Comparison of ENCODE assay signal across 8 mouse cellular contexts in genomic region chr8:84655336-84656190, GRCm38 (mm10). TPM values are rescaled to one million over a fixed set of nuclear protein-coding genes. Genes with fewer than 3 reads are reported as not detected.
DNase-seq lines count a peak whose midpoint lies in the region; ATAC-seq and TF ChIP-seq lines count a peak whose summit lies in the region.

No protein-coding gene starts in this region.

- H3K79me2 ChIP-seq in liver, adult 2 months (ENCODE audit: control insufficient read depth, insufficient read depth, low read length) = no peaks in the 10 kb centered on the region

- DNase-seq in heart, postnatal 0 days (ENCODE audit: low spot score) = peak; percentile 66
- no peak for DNase-seq in liver, adult 2 months (ENCODE audit: extremely low read depth, low read depth, low spot score)
- DNase-seq in layer of hippocampus, adult 9-11 months = no peak
- no peak for DNase-seq in layer of hippocampus, postnatal 14 days (ENCODE audit: low spot score in 2 of 2)
- no peak for DNase-seq in frontal cortex, adult 2 months (ENCODE audit: extremely low spot score in 1 of 2, low spot score in 1 of 2)

- no peaks in the 10 kb centered on the region for H3K9me3 ChIP-seq in ES-Bruce4 (replicated peaks; ENCODE audit: control insufficient read depth, insufficient read depth, low read length, poor library complexity, severe bottlenecking)
- H3K9me3 ChIP-seq in heart, postnatal 0 days (replicated peaks; ENCODE audit: control insufficient read depth, low read length) = no peaks in the 10 kb centered on the region
- H3K9me3 ChIP-seq in neural tube, embryonic 15.5 days (replicated peaks) = no peaks in the 10 kb centered on the region

- H3K4me3 ChIP-seq in ES-Bruce4 (ENCODE audit: low read depth, low read length) = peak overlapping the region; percentile 90
- peak overlapping the region; percentile 59 for H3K4me3 ChIP-seq in brown adipose tissue, adult 24 weeks (ENCODE audit: insufficient read depth, low read depth, low read length)
- H3K4me3 ChIP-seq in heart, postnatal 0 days (ENCODE audit: low read depth, low read length) = peak overlapping the region; percentile 40
- H3K4me3 ChIP-seq in liver, adult 2 months (ENCODE audit: insufficient read depth, low read depth, low read length) = peak overlapping the region; percentile 57
- peak overlapping the region; percentile 29 for H3K4me3 ChIP-seq in neural tube, embryonic 15.5 days (replicated peaks)

- peak; percentile 65 for ATAC-seq in heart, postnatal 0 days (ENCODE audit: insufficient read depth, low read depth)
- ATAC-seq in neural tube, embryonic 15.5 days (ENCODE audit: low FRiP score) = peak; percentile 58; the same call in 1 of the 2 replicates

- peak overlapping the region; percentile 98 for H3K9ac ChIP-seq in ES-Bruce4 (ENCODE audit: low read depth, poor library complexity, severe bottlenecking)
- H3K9ac ChIP-seq in heart, postnatal 0 days (replicated peaks; ENCODE audit: low read depth, low read length) = peak overlapping the region; percentile 49
- peak overlapping the region; percentile 62; the same call in 1 of the 2 replicates for H3K9ac ChIP-seq in liver, adult 2 months (ENCODE audit: low read depth, low read length)
- H3K9ac ChIP-seq in neural tube, embryonic 15.5 days (replicated peaks) = peak overlapping the region; percentile 39; the same call in 1 of the 2 replicates

- peaks cover 17% of the 10 kb centered on the region for H3K36me3 ChIP-seq in ES-Bruce4 (ENCODE audit: control insufficient read depth, insufficient read depth, low read length, poor library complexity, severe bottlenecking)
- H3K36me3 ChIP-seq in heart, postnatal 0 days (replicated peaks; ENCODE audit: control insufficient read depth, insufficient read depth, low read length) = no peaks in the 10 kb centered on the region
- H3K36me3 ChIP-seq in liver, adult 2 months (ENCODE audit: control insufficient read depth, insufficient read depth, low read length) = no peaks in the 10 kb centered on the region
- H3K36me3 ChIP-seq in neural tube, embryonic 15.5 days = no peaks in the 10 kb centered on the region

- H3K27me3 ChIP-seq in ES-Bruce4 (ENCODE audit: control insufficient read depth, insufficient read depth, low read length, poor library complexity, severe bottlenecking) = no peaks in the 10 kb centered on the region
- no peaks in the 10 kb centered on the region for H3K27me3 ChIP-seq in heart, postnatal 0 days (ENCODE audit: control insufficient read depth, insufficient read depth, low read length)
- no peaks in the 10 kb centered on the region for H3K27me3 ChIP-seq in liver, adult 2 months (ENCODE audit: control insufficient read depth, insufficient read depth, low read length)
- H3K27me3 ChIP-seq in neural tube, embryonic 15.5 days (replicated peaks) = 0 out of 2 replicates have a peak, but pooled peaks cover 3% of the 10 kb centered on the region

- no peak for TF ChIP-seq POLR2A in ES-Bruce4 (IDR thresholded peaks at IDR 0.05; ENCODE audit: insufficient read depth, low read length)
- TF ChIP-seq POLR2A in liver, adult 2 months (IDR thresholded peaks at IDR 0.05; ENCODE audit: extremely low read depth, insufficient read depth, low read length) = no peak

- peak overlapping the region; percentile 59 for H3K4me2 ChIP-seq in heart, postnatal 0 days (ENCODE audit: low read depth, low read length)
- peak overlapping the region; percentile 52 for H3K4me2 ChIP-seq in neural tube, embryonic 15.5 days

- TF ChIP-seq CTCF in ES-Bruce4 (IDR thresholded peaks at IDR 0.05; ENCODE audit: low read depth, low read length) = no peak
- no peak for TF ChIP-seq CTCF in heart, postnatal 0 days (IDR thresholded peaks at IDR 0.05; ENCODE audit: low read depth)
- TF ChIP-seq CTCF in liver, adult 2 months (IDR thresholded peaks at IDR 0.05; ENCODE audit: low read depth, low read length) = no peak

- WGBS in heart, postnatal 0 days = 19% methylated on average over 14 of the region's 15 CpGs
- WGBS in liver, adult 2 months = 59% methylated on average over 15 of the region's 15 CpGs
- 2% methylated on average over 15 of the region's 15 CpGs for WGBS in neural tube, embryonic 15.5 days

- peak overlapping the region; percentile 98 for H3K27ac ChIP-seq in ES-Bruce4 (ENCODE audit: insufficient read depth, low read length)
- peak overlapping the region; percentile 88 for H3K27ac ChIP-seq in brown adipose tissue, adult 24 weeks (replicated peaks; ENCODE audit: low read depth, low read length)
- peak overlapping the region; percentile 87 for H3K27ac ChIP-seq in heart, postnatal 0 days (ENCODE audit: low read depth)
- H3K27ac ChIP-seq in liver, adult 2 months (replicated peaks; ENCODE audit: insufficient read depth, low read depth, low read length) = peak overlapping the region; percentile 59; the same call in 1 of the 2 replicates
- H3K27ac ChIP-seq in neural tube, embryonic 15.5 days (replicated peaks) = peak overlapping the region; percentile 76

- H3K4me1 ChIP-seq in ES-Bruce4 (ENCODE audit: control insufficient read depth, insufficient read depth, low read length) = peaks cover 3% of the 10 kb centered on the region
- H3K4me1 ChIP-seq in brown adipose tissue, adult 24 weeks (ENCODE audit: control insufficient read depth, insufficient read depth, insufficient read length, low read length) = peaks cover 3% of the 10 kb centered on the region; the same call in 1 of the 2 replicates
- H3K4me1 ChIP-seq in heart, postnatal 0 days (ENCODE audit: control insufficient read depth, insufficient read depth) = peaks cover 13% of the 10 kb centered on the region; the same call in 1 of the 2 replicates
- H3K4me1 ChIP-seq in liver, adult 2 months (ENCODE audit: control insufficient read depth, insufficient read depth, low read length) = peaks cover 12% of the 10 kb centered on the region
- H3K4me1 ChIP-seq in neural tube, embryonic 15.5 days = peaks cover 38% of the 10 kb centered on the region

- peak; percentile 84 for TF ChIP-seq EP300 in ES-Bruce4 (IDR thresholded peaks at IDR 0.05; ENCODE audit: insufficient read depth, low read depth, low read length)
- TF ChIP-seq EP300 in heart, postnatal 0 days (IDR thresholded peaks at IDR 0.05; ENCODE audit: low read depth) = no peak; the same call in 1 of the 2 replicates

RNA-seq across cellular contexts. Expression of gene Ier2, which starts 7.1 kb away (rescaled TPM):
- 42.8 and 44.8 TPM in 2 replicates for polyA plus RNA-seq in ES-Bruce4 (2011; ENCODE audit: insufficient read depth, insufficient read length, low read depth, missing spikeins)
- 17.2 and 62.3 TPM in 2 replicates for polyA plus RNA-seq in brown adipose tissue, adult 24 weeks (2012; ENCODE audit: insufficient read depth, insufficient read length, missing spikeins)
- total RNA-seq in heart, postnatal 0 days (2014; rRNA removed; ENCODE audit: low replicate concordance) = 17.0 and 23.2 TPM in 2 replicates
- polyA plus RNA-seq in heart, postnatal 0 days (2015; fragmentation: Nextera tagmentation; extraction: Ambion mirVana) = 33.3 and 38.3 TPM in 2 replicates
- 13.1 and 15.6 TPM in 2 replicates for total RNA-seq in liver, adult 2 months (2014; rRNA removed)
- polyA plus RNA-seq in liver, adult 2 months (2012; rRNA removed) = 12.0 and 12.6 TPM in 2 replicates
- 20.3 and 33.1 TPM in 2 replicates for polyA plus RNA-seq in neural tube, embryonic 15.5 days (2015; fragmentation: Nextera tagmentation; extraction: Ambion mirVana)
- 10 to 100 TPM in 1 of 2 experiments, 1 to 10 TPM in 1; 9.5 to 12.5 TPM for total RNA-seq in layer of hippocampus, postnatal 14 days (2021)
- polyA plus RNA-seq in frontal cortex, adult 2 months (2012; rRNA removed) = 11.1 and 21.5 TPM in 2 replicates

RNA-seq across cellular contexts. Expression of gene Trmt1, which starts 30.5 kb away (rescaled TPM):
- 77.6 and 79.8 TPM in 2 replicates for polyA plus RNA-seq in ES-Bruce4 (2011; ENCODE audit: insufficient read depth, insufficient read length, low read depth, missing spikeins)
- polyA plus RNA-seq in brown adipose tissue, adult 24 weeks (2012; ENCODE audit: insufficient read depth, insufficient read length, missing spikeins) = 25.1 and 33.4 TPM in 2 replicates
- 98.3 and 116 TPM in 2 replicates for total RNA-seq in heart, postnatal 0 days (2014; rRNA removed; ENCODE audit: low replicate concordance)
- polyA plus RNA-seq in heart, postnatal 0 days (2015; fragmentation: Nextera tagmentation; extraction: Ambion mirVana) = 28.4 and 29.5 TPM in 2 replicates
- 20.7 and 27.3 TPM in 2 replicates for total RNA-seq in liver, adult 2 months (2014; rRNA removed)
- polyA plus RNA-seq in liver, adult 2 months (2012; rRNA removed) = 44.6 and 58.6 TPM in 2 replicates
- polyA plus RNA-seq in neural tube, embryonic 15.5 days (2015; fragmentation: Nextera tagmentation; extraction: Ambion mirVana) = 66.7 and 75.1 TPM in 2 replicates
- total RNA-seq in layer of hippocampus, postnatal 14 days (2021) = 10 to 100 TPM; 82.9 to 97.3 TPM
- 143 and 157 TPM in 2 replicates for polyA plus RNA-seq in frontal cortex, adult 2 months (2012; rRNA removed)

RNA-seq across cellular contexts. Expression of gene Nacc1, which starts 32.1 kb away (rescaled TPM):
- 89.7 and 97.9 TPM in 2 replicates for polyA plus RNA-seq in ES-Bruce4 (2011; ENCODE audit: insufficient read depth, insufficient read length, low read depth, missing spikeins)
- polyA plus RNA-seq in brown adipose tissue, adult 24 weeks (2012; ENCODE audit: insufficient read depth, insufficient read length, missing spikeins) = 19.0 and 22.9 TPM in 2 replicates
- 68.0 and 83.6 TPM in 2 replicates for total RNA-seq in heart, postnatal 0 days (2014; rRNA removed; ENCODE audit: low replicate concordance)
- 6.2 and 6.9 TPM in 2 replicates for polyA plus RNA-seq in heart, postnatal 0 days (2015; fragmentation: Nextera tagmentation; extraction: Ambion mirVana)
- 5.3 and 8.0 TPM in 2 replicates for total RNA-seq in liver, adult 2 months (2014; rRNA removed)
- 31.0 and 32.6 TPM in 2 replicates for polyA plus RNA-seq in liver, adult 2 months (2012; rRNA removed)
- polyA plus RNA-seq in neural tube, embryonic 15.5 days (2015; fragmentation: Nextera tagmentation; extraction: Ambion mirVana) = 12.3 and 14.1 TPM in 2 replicates
- total RNA-seq in layer of hippocampus, postnatal 14 days (2021) = 10 to 100 TPM; 84.0 to 85.6 TPM
- polyA plus RNA-seq in frontal cortex, adult 2 months (2012; rRNA removed) = 79.7 and 79.8 TPM in 2 replicates

RNA-seq across cellular contexts. Expression of gene Lyl1, which starts 45.7 kb away (rescaled TPM):
- polyA plus RNA-seq in ES-Bruce4 (2011; ENCODE audit: insufficient read depth, insufficient read length, low read depth, missing spikeins) = not detected in 2 replicates
- 2.9 and 3.1 TPM in 2 replicates for polyA plus RNA-seq in brown adipose tissue, adult 24 weeks (2012; ENCODE audit: insufficient read depth, insufficient read length, missing spikeins)
- total RNA-seq in heart, postnatal 0 days (2014; rRNA removed; ENCODE audit: low replicate concordance) = 4.4 and 4.8 TPM in 2 replicates
- 8.7 and 9.8 TPM in 2 replicates for polyA plus RNA-seq in heart, postnatal 0 days (2015; fragmentation: Nextera tagmentation; extraction: Ambion mirVana)
- total RNA-seq in liver, adult 2 months (2014; rRNA removed) = 0.18 and 0.47 TPM in 2 replicates
- polyA plus RNA-seq in liver, adult 2 months (2012; rRNA removed) = 0.71 and 1.3 TPM in 2 replicates
- polyA plus RNA-seq in neural tube, embryonic 15.5 days (2015; fragmentation: Nextera tagmentation; extraction: Ambion mirVana) = 3.1 and 6.1 TPM in 2 replicates
- 1 to 10 TPM; 3.4 to 4.2 TPM for total RNA-seq in layer of hippocampus, postnatal 14 days (2021)
- polyA plus RNA-seq in frontal cortex, adult 2 months (2012; rRNA removed) = 2.9 and 4.1 TPM in 2 replicates

Comparison
In these comparisons a context has a peak if more than half of its experiments do, and no peak if none do; other contexts are left out.
1. H3K4me3 ChIP-seq: peak in every context shown above with its lines; median percentile 90 in ES-Bruce4; 59 in brown adipose tissue, adult 24 weeks; 57 in liver, adult 2 months; 40 in heart, postnatal 0 days; 29 in neural tube, embryonic 15.5 days.
2. H3K9ac ChIP-seq: peak in every context shown above with its lines; median percentile 98 in ES-Bruce4; 62 in liver, adult 2 months; 49 in heart, postnatal 0 days; 39 in neural tube, embryonic 15.5 days.